Mouse (Mus musculus): ENCODE results near the gene Grik3. TPM values are rescaled to one million over a fixed set of nuclear protein-coding genes. Genes with fewer than 3 reads are reported as not detected.

Gene Grik3
- polyA plus RNA-seq (2015; fragmentation: Nextera tagmentation; extraction: Ambion mirVana): 0.12 and 0.13 TPM in 2 replicates

GRCm38 (mm10) chr4:125490661-125491504, at the start of gene Grik3:
Gene Grik3, plus strand, starts transcription at chr4:125490700.
- Histone ChIP-seq H3K9ac (ENCODE audit: low read length) (no peak within 1 kb of the TSS), H3K4me2 (replicated peaks; ENCODE audit: low read depth) (peak within 1 kb of the TSS; percentile 36), H3K4me1 (replicated peaks; ENCODE audit: control insufficient read depth, insufficient read depth) (0 out of 2 replicates have a peak, but pooled peaks cover 2% of the 10 kb centered on the region), H3K4me3 (ENCODE audit: low read depth, low read length) (peak within 1 kb of the TSS; percentile 25), H3K27me3 (ENCODE audit: control insufficient read depth, insufficient read depth, low read length) (peaks cover 41% of the 10 kb centered on the region), H3K27ac (replicated peaks) (no peak within 1 kb of the TSS), H3K36me3 (ENCODE audit: control insufficient read depth, insufficient read depth, low read length) (no peaks in the 10 kb centered on the region), H3K9me3 (ENCODE audit: control insufficient read depth, low read length) (no peaks in the 10 kb centered on the region)
- DNase-seq (ENCODE audit: low spot score) (no peak), ATAC-seq (ENCODE audit: low FRiP score, low TSS enrichment) (peak; percentile 31; the same call in 1 of the 2 replicates)
- 1% methylated on average over 59 of the region's 77 CpGs for WGBS
- TF ChIP-seq EP300 (optimal IDR thresholded peaks at IDR 0.05) (no peak), CTCF (IDR thresholded peaks at IDR 0.05; ENCODE audit: low read depth) (no peak)

- no peak for TF ChIP-seq EP300 (optimal IDR thresholded peaks at IDR 0.05)
- TF ChIP-seq CTCF (IDR thresholded peaks at IDR 0.05; ENCODE audit: low read depth): no peak
- DNase-seq (ENCODE audit: low spot score) (no peak), ATAC-seq (ENCODE audit: low FRiP score, low TSS enrichment) (no peak)
- no peak overlapping the region for H3K4me3 ChIP-seq (ENCODE audit: low read depth, low read length)
- no peak overlapping the region for H3K9ac ChIP-seq (ENCODE audit: low read length)
- 85% methylated on average over 4 of the region's 4 CpGs for WGBS
- no peaks in the 10 kb centered on the region for H3K9me3 ChIP-seq (ENCODE audit: control insufficient read depth, low read length)
- H3K4me2 ChIP-seq (replicated peaks; ENCODE audit: low read depth): no peak overlapping the region
- no peaks in the 10 kb centered on the region for H3K36me3 ChIP-seq (ENCODE audit: control insufficient read depth, insufficient read depth, low read length)
- H3K27me3 ChIP-seq (ENCODE audit: control insufficient read depth, insufficient read depth, low read length): no peaks in the 10 kb centered on the region
- no peaks in the 10 kb centered on the region for H3K4me1 ChIP-seq (replicated peaks; ENCODE audit: control insufficient read depth, insufficient read depth)
- H3K27ac ChIP-seq (replicated peaks): no peak overlapping the region
Observed at GRCm38 (mm10) chr4:125441821-125442220, 48.7 kb upstream of the Grik3 start.

- no peak overlapping the region for H3K9ac ChIP-seq (ENCODE audit: low read length)
- no peaks in the 10 kb centered on the region for H3K27me3 ChIP-seq (ENCODE audit: control insufficient read depth, insufficient read depth, low read length)
- no peak overlapping the region for H3K27ac ChIP-seq (replicated peaks)
- no peak for ATAC-seq (ENCODE audit: low FRiP score, low TSS enrichment)
- no peaks in the 10 kb centered on the region for H3K4me1 ChIP-seq (replicated peaks; ENCODE audit: control insufficient read depth, insufficient read depth)
- DNase-seq (ENCODE audit: low spot score): no peak
- no peaks in the 10 kb centered on the region for H3K36me3 ChIP-seq (ENCODE audit: control insufficient read depth, insufficient read depth, low read length)
- H3K9me3 ChIP-seq (ENCODE audit: control insufficient read depth, low read length): no peaks in the 10 kb centered on the region
- no peak overlapping the region for H3K4me2 ChIP-seq (replicated peaks; ENCODE audit: low read depth)
- no peak for TF ChIP-seq CTCF (IDR thresholded peaks at IDR 0.05; ENCODE audit: low read depth)
- TF ChIP-seq EP300 (optimal IDR thresholded peaks at IDR 0.05): no peak
- H3K4me3 ChIP-seq (ENCODE audit: low read depth, low read length): no peak overlapping the region
- 82% methylated on average over 7 of the region's 7 CpGs for WGBS
Observed at GRCm38 (mm10) chr4:125444366-125444765, 46.1 kb upstream of the Grik3 start.

GRCm38 (mm10) chr4:125450602-125451321, 39.7 kb upstream of the Grik3 start:
- H3K4me1 ChIP-seq (replicated peaks; ENCODE audit: control insufficient read depth, insufficient read depth): no peaks in the 10 kb centered on the region
- no peaks in the 10 kb centered on the region for H3K9me3 ChIP-seq (ENCODE audit: control insufficient read depth, low read length)
- 55% methylated on average over 7 of the region's 7 CpGs for whole genome bisulfite sequencing
- H3K27ac ChIP-seq (replicated peaks): no peak overlapping the region
- TF ChIP-seq EP300 (optimal IDR thresholded peaks at IDR 0.05): no peak
- TF ChIP-seq CTCF (IDR thresholded peaks at IDR 0.05; ENCODE audit: low read depth): no peak
- ATAC-seq (ENCODE audit: low FRiP score, low TSS enrichment) (no peak), DNase-seq (ENCODE audit: low spot score) (no peak)
- H3K9ac ChIP-seq (ENCODE audit: low read length): no peak overlapping the region
- H3K36me3 ChIP-seq (ENCODE audit: control insufficient read depth, insufficient read depth, low read length): no peaks in the 10 kb centered on the region
- H3K4me3 ChIP-seq (ENCODE audit: low read depth, low read length): no peak overlapping the region
- H3K27me3 ChIP-seq (ENCODE audit: control insufficient read depth, insufficient read depth, low read length): no peaks in the 10 kb centered on the region
- H3K4me2 ChIP-seq (replicated peaks; ENCODE audit: low read depth): no peak overlapping the region

- ATAC-seq (ENCODE audit: low FRiP score, low TSS enrichment): no peak
- no peaks in the 10 kb centered on the region for H3K4me1 ChIP-seq (replicated peaks; ENCODE audit: control insufficient read depth, insufficient read depth)
- no peak overlapping the region for H3K4me3 ChIP-seq (ENCODE audit: low read depth, low read length)
- no peak overlapping the region for H3K9ac ChIP-seq (ENCODE audit: low read length)
- no peak for TF ChIP-seq CTCF (IDR thresholded peaks at IDR 0.05; ENCODE audit: low read depth)
- no peak for TF ChIP-seq EP300 (optimal IDR thresholded peaks at IDR 0.05)
- H3K27me3 ChIP-seq (ENCODE audit: control insufficient read depth, insufficient read depth, low read length): no peaks in the 10 kb centered on the region
- no peaks in the 10 kb centered on the region for H3K9me3 ChIP-seq (ENCODE audit: control insufficient read depth, low read length)
- no peak overlapping the region for H3K4me2 ChIP-seq (replicated peaks; ENCODE audit: low read depth)
- H3K27ac ChIP-seq (replicated peaks): no peak overlapping the region
- WGBS: 27% methylated on average over 6 of the region's 6 CpGs
- H3K36me3 ChIP-seq (ENCODE audit: control insufficient read depth, insufficient read depth, low read length): no peaks in the 10 kb centered on the region
- DNase-seq (ENCODE audit: low spot score): no peak
Observed at GRCm38 (mm10) chr4:125451821-125452220, 38.7 kb upstream of the Grik3 start.
